Mouse (Mus musculus) limb, embryonic 11.5 days (tissue): Measurements from ENCODE around the gene Cfap43. TPM values are rescaled to one million over a fixed set of nuclear protein-coding genes. Genes with fewer than 3 reads are reported as not detected.

Source experiments
- ATAC-seq: fragments of 200-750 bp; cut with Nextera tagmentation; 2 replicates; pipeline ENCODE4 v1.8.0; 2017; ENCODE audit warnings: low read depth; ENCODE audit not compliant: insufficient number of reproducible peaks, low FRiP score, low TSS enrichment
- DNase-seq: peaks from one replicate; pipeline ENCODE4 v3.0.0-alpha.2; 2015; ENCODE audit warnings: low spot score
- H3K27ac ChIP-seq: fragments of 300-500 bp; sonication (generic); replicated peaks from 2 replicates; pipeline ENCODE4 v1.5.1; 2014; ENCODE audit warnings: low read depth, mild to moderate bottlenecking, low read length
- H3K27me3 ChIP-seq: fragments of 300-500 bp; sonication (generic); 2 replicates; pipeline ENCODE4 v1.6.1; 2014; ENCODE audit warnings: mild to moderate bottlenecking, low read length, mixed read lengths; ENCODE audit not compliant: control insufficient read depth, insufficient read depth
- H3K36me3 ChIP-seq: fragments of 300-500 bp; sonication (generic); 2 replicates; pipeline ENCODE4 v1.6.1; 2014; ENCODE audit warnings: mild to moderate bottlenecking, low read length, moderate library complexity, mixed read lengths; ENCODE audit not compliant: control insufficient read depth, insufficient read depth
- H3K4me1 ChIP-seq: fragments of 300-500 bp; sonication (generic); 2 replicates; pipeline ENCODE4 v1.6.1; 2014; ENCODE audit warnings: low read length, mixed read lengths; ENCODE audit not compliant: control insufficient read depth, insufficient read depth
- H3K4me2 ChIP-seq: fragments of 300-500 bp; sonication (generic); 2 replicates; pipeline ENCODE4 v1.6.1; 2014; ENCODE audit warnings: low read depth, mild to moderate bottlenecking, moderate library complexity; ENCODE audit not compliant: severe bottlenecking
- H3K4me3 ChIP-seq: fragments of 300-500 bp; sonication (generic); 2 replicates; pipeline ENCODE4 v1.5.1; 2014; ENCODE audit warnings: low read depth, low read length
- H3K9ac ChIP-seq: fragments of 300-500 bp; sonication (generic); 2 replicates; pipeline ENCODE4 v1.6.1; 2014; ENCODE audit warnings: mild to moderate bottlenecking, low read length
- H3K9me3 ChIP-seq: fragments of 300-500 bp; sonication (generic); 2 replicates; pipeline ENCODE4 v1.6.1; 2016; ENCODE audit warnings: low read length; ENCODE audit not compliant: control insufficient read depth
- WGBS: fragments of 180-500 bp; shearing (Covaris S2); extraction: QIAGEN DNeasy Blood & Tissue Kit; methylation state at CpG from one replicate; pipeline ENCODE4 v1.1.7; 2014; 5-methylcytosine and 5-hydroxymethylcytosine counted together
- polyA plus RNA-seq: library from polyadenylated mRNA; unstranded; fragments of >200 nt; fragmentation: Nextera tagmentation; extraction: Ambion mirVana; gene quantifications from 2 replicates; pipeline ENCODE4 v1.2.1, GENCODE M21; 2014

The Cfap43 gene
- polyA plus RNA-seq, 1 experiment from 2014 or later, result 0.04 TPM

DNA sequence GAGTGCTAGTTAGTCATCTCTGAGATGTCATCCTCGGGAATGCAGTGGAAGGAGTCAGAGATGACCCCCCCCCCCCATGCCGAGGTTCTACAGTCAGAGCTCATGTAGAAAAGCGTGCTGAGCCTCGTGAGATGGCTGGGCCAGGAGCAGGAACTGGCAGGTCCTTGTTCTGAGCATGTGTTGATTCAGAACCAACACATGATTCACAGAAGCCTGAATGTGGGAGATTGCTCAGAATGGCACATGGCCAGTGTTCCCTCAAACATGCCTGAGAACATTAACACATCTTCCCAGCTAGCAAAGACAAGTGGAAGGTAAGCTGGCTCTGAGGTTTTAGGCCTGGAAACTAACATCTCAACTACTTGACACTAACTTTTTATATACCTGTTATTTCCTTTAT, 208.7 kb downstream of the Cfap43 start:
- DNase-seq (no peak), ATAC-seq (no peak)
- WGBS, result 82% methylated on average over 4 of the region's 4 CpGs

DNA sequence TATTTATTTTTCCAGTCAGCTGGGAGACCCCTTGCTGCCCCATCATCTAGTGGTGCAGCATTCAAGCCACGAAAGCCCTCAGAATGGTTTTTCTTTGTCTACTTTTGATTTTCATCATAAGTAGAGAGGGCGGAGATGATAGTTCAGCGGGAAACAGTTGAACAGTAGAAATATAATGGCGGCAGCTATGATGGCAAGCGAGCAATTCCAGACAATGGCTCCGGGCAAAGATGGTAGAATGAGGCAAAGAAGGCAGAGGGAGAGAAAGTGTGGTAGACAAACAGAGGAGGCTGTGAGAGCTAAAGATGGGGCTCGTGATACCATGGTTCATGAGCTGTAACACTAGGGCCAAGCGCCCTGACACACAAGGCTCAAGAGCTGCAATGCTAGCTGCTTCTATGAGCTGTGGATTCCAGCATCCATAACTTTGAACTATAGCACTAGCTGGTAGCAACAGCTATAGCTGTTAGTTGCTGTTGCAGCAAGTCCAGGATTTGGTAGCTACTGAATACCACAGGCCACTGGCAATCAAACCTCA, 213.2 kb downstream of the Cfap43 start:
- 92% methylated on average over 8 of the region's 8 CpGs for WGBS
- Histone ChIP-seq H3K4me3 (no peak overlapping the region), H3K9ac (no peak overlapping the region), H3K27me3 (no peaks in the 10 kb centered on the region), H3K4me2 (no peak overlapping the region), H3K27ac (no peak overlapping the region), H3K36me3 (no peaks in the 10 kb centered on the region), H3K4me1 (no peaks in the 10 kb centered on the region), H3K9me3 (no peaks in the 10 kb centered on the region)
- no peak for ATAC-seq
- DNase-seq, result no peak

More for the DNA sequence above, 208.7 kb downstream of the Cfap43 start:
- Histone ChIP-seq H3K4me1 (no peaks in the 10 kb centered on the region), H3K27me3 (no peaks in the 10 kb centered on the region), H3K4me2 (no peak overlapping the region), H3K36me3 (no peaks in the 10 kb centered on the region), H3K4me3 (no peak overlapping the region), H3K9ac (no peak overlapping the region), H3K27ac (no peak overlapping the region), H3K9me3 (no peaks in the 10 kb centered on the region)

DNA sequence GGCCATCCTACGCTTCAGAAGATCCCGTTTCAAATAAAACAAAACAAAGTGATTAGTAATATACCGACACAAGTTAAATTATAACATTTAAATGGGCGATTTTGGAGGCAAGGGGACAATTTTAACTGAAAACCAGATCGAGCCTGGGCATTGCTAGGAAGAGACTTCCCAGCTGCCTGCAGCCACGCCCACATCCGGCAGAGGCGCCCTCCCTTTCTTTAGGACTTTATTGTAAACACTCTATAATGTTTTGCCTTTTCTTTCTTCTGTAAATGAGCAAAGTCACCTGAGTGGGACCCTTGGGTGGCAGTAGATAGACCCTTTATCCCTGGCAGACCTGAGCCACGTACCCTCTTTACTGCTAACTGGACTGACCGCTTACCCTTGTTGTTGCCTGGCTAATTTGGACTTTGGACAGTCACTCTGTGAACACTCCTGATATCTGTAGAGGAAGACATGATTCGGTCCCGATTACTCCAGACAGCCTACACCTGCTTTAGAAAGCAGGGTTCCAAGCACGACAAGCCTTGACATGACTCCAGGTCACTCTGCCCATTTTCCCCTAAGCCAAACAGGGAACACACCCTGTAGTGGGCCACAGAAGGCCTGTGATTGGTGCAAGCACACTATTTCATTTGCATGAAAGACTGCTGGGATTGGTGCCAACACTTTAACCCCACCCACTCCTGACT, 213.9 kb downstream of the Cfap43 start:
- Histone ChIP-seq H3K36me3 (no peaks in the 10 kb centered on the region), H3K4me2 (no peak overlapping the region), H3K27me3 (no peaks in the 10 kb centered on the region), H3K4me1 (no peaks in the 10 kb centered on the region), H3K9me3 (no peaks in the 10 kb centered on the region), H3K27ac (no peak overlapping the region), H3K4me3 (no peak overlapping the region), H3K9ac (no peak overlapping the region)
- WGBS, result 70% methylated on average over 13 of the region's 13 CpGs
- no peak for ATAC-seq
- DNase-seq, result no peak

DNA sequence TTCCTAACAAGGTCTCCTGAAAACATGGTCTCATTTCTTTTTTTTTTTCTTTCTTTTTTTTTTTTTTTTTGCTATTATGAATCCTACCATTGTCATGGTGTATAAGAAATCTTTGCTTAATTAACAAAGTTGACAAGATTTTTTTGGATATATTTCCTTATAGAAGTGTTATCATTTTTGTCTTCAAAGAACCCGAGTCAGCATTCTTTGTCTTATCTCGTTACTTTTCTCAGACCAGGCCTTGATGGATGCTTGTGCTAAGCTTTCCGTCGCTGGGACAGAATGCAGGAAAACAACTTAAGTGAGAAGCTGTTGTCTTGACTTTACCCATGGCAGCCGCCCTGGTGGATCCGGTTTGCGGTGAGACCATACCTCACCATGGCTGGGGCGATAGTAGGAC, 218.6 kb downstream of the Cfap43 start:
- DNase-seq (no peak), ATAC-seq (no peak)
- Histone ChIP-seq H3K36me3 (no peaks in the 10 kb centered on the region), H3K4me2 (no peak overlapping the region), H3K9me3 (no peaks in the 10 kb centered on the region), H3K9ac (no peak overlapping the region), H3K27me3 (no peaks in the 10 kb centered on the region), H3K4me1 (no peaks in the 10 kb centered on the region), H3K27ac (no peak overlapping the region), H3K4me3 (no peak overlapping the region)
- 83% methylated on average over 8 of the region's 8 CpGs for WGBS

DNA sequence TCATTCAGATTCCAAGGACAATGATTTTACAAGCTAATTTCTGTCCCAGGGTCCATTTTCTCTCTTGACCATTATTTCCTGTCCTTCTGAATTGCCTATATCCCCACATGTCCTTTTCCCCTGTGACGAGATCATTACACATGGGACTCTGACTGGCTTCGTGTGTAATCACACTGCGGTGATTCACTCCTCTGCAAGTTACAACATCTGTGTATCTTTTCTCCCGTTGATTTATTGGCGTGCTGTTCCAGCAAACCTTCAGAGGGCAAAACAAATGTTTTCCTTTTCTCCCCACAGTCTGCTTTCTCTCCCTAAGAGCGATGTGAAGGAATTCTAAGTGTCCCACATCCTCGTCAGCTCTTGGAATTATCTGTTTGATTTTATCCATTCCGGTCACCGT, 219.3 kb downstream of the Cfap43 start:
- Histone ChIP-seq H3K9ac (no peak overlapping the region), H3K27ac (no peak overlapping the region), H3K4me2 (no peak overlapping the region), H3K4me3 (no peak overlapping the region), H3K36me3 (no peaks in the 10 kb centered on the region), H3K9me3 (no peaks in the 10 kb centered on the region), H3K4me1 (no peaks in the 10 kb centered on the region), H3K27me3 (no peaks in the 10 kb centered on the region)
- 63% methylated on average over 9 of the region's 9 CpGs for WGBS
- ATAC-seq, result no peak
- DNase-seq, result no peak

DNA sequence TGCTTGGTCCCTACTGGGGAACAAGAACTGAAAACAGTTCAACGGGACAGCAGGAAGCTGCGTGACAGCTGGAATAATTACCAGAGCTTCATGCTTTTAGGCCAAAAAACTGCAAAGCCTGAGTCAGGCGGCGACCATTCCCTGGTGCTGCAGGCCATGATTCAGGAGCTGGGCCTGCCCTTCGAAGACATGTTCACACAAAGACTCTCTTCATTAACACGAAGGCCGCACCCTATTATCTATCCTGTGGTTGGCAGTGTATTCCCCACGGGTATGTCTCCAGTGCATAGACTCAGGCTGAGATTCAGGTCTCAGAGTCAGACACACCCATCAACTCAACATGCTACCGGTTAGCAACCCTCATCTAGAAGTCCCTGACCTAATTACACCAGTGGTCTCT, 220.8 kb downstream of the Cfap43 start:
- ATAC-seq (no peak), DNase-seq (no peak)
- H3K27ac ChIP-seq, result no peak overlapping the region
- H3K9ac ChIP-seq, result no peak overlapping the region
- H3K27me3 ChIP-seq, result no peaks in the 10 kb centered on the region
- H3K36me3 ChIP-seq, result no peaks in the 10 kb centered on the region
- no peaks in the 10 kb centered on the region for H3K4me1 ChIP-seq
- no peak overlapping the region for H3K4me3 ChIP-seq
- WGBS, result 77% methylated on average over 9 of the region's 9 CpGs
- no peaks in the 10 kb centered on the region for H3K9me3 ChIP-seq
- H3K4me2 ChIP-seq, result no peak overlapping the region

DNA sequence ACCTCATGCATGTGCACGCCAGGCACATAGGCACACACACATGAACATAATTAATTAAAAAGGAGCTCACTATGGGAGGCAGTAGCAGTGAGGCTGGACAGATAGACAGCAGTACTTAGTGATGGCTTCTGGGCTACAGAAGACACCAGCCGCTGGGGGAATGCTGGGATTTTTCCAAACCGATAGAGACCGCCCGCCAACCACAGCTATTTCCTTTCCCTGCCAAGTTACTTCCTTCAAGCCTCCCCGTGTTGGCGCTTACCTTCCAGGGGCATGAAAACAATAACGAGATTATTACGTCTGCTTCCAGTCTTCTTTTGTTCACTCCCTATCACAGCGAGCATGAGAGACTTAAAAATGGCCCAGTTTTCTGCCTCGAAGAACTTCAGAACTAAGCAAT, 222.0 kb downstream of the Cfap43 start:
- Histone ChIP-seq H3K9me3 (no peaks in the 10 kb centered on the region), H3K27ac (no peak overlapping the region), H3K27me3 (no peaks in the 10 kb centered on the region), H3K9ac (no peak overlapping the region), H3K36me3 (no peaks in the 10 kb centered on the region), H3K4me2 (no peak overlapping the region), H3K4me3 (no peak overlapping the region), H3K4me1 (no peaks in the 10 kb centered on the region)
- no peak for ATAC-seq
- no peak for DNase-seq
- 91% methylated on average over 11 of the region's 11 CpGs for WGBS

DNA sequence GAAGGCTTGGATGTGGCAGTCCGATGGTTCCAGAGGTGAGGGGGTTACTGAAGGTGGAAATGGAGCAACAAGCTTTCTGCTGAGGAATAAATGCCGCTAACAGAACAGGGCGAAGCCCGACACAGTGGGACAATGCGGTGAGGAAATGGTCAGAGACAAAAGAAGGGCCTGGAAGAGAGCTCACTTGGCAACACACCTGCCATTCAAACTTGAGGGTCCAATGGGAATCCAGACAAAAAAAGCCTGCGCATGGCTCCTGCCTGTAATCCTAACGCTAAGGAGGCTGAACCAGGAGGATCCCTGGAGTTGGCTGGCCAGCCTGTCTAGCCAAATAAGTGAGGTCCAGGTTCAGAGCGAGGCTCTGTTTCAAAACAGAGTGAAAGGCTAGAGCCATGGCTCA, 222.7 kb downstream of the Cfap43 start:
- Histone ChIP-seq H3K9ac (no peak overlapping the region), H3K4me1 (no peaks in the 10 kb centered on the region), H3K27ac (no peak overlapping the region), H3K9me3 (no peaks in the 10 kb centered on the region), H3K36me3 (no peaks in the 10 kb centered on the region), H3K4me3 (no peak overlapping the region), H3K4me2 (no peak overlapping the region), H3K27me3 (no peaks in the 10 kb centered on the region)
- 93% methylated on average over 8 of the region's 8 CpGs for WGBS
- no peak for ATAC-seq
- no peak for DNase-seq

DNA sequence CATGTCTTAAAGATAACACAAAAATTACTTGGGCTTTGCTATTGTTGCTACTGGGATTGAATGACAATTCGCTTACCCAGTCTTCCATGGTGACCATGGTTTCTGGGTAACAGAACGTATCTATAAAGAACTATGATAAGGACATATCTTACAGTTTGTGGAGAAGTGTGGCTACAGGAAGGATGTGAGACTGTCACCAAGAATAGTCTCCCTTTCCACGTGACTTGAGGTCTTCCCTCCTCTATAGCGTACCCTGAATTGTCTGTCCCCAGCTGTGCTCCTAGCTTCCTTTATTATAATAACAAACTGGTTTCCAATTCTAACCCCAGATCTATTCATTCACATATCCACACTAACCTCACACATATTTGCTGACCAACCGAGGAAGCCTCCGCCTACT, 223.4 kb downstream of the Cfap43 start:
- DNase-seq, result no peak
- WGBS, result 92% methylated on average over 6 of the region's 6 CpGs
- no peaks in the 10 kb centered on the region for H3K4me1 ChIP-seq

More for the DNA sequence above, 223.4 kb downstream of the Cfap43 start:
- H3K27ac ChIP-seq, result no peak overlapping the region
- no peak overlapping the region for H3K4me2 ChIP-seq
- H3K27me3 ChIP-seq, result no peaks in the 10 kb centered on the region
- no peak overlapping the region for H3K4me3 ChIP-seq
- H3K9ac ChIP-seq, result no peak overlapping the region
- no peak for ATAC-seq
- no peaks in the 10 kb centered on the region for H3K36me3 ChIP-seq
- no peaks in the 10 kb centered on the region for H3K9me3 ChIP-seq
